Mouse (Mus musculus) liver, postnatal 0 days (tissue): ENCODE results near the gene Mtg2. TPM values are rescaled to one million over a fixed set of nuclear protein-coding genes. Genes with fewer than 3 reads are reported as not detected.

Experiments
- ATAC-seq: fragments of 200-750 bp; cut with Nextera tagmentation; 2 replicates; pipeline ENCODE4 v1.8.0; 2017; ENCODE audit warnings: mild to moderate bottlenecking, moderate library complexity
- DNase-seq: peaks from one replicate; pipeline ENCODE4 v3.0.0-alpha.2; 2016
- H3K27ac ChIP-seq: fragments of 300-500 bp; sonication (generic); 2 replicates; pipeline ENCODE4 v1.5.1; 2014; ENCODE audit warnings: antibody characterized with exemption, moderate library complexity, mild to moderate bottlenecking, low read depth
- H3K27me3 ChIP-seq: fragments of 300-500 bp; sonication (generic); 2 replicates; pipeline ENCODE4 v1.6.1; 2014; ENCODE audit warnings: low read length, control low read depth, mixed read lengths; ENCODE audit not compliant: insufficient read depth
- H3K36me3 ChIP-seq: fragments of 300-500 bp; sonication (generic); replicated peaks from 2 replicates; pipeline ENCODE4 v1.6.1; 2014; ENCODE audit warnings: mild to moderate bottlenecking, control low read depth, low read length, moderate library complexity, mixed read lengths; ENCODE audit not compliant: insufficient read depth
- H3K4me1 ChIP-seq: fragments of 300-500 bp; sonication (generic); 2 replicates; pipeline ENCODE4 v1.6.1; 2014; ENCODE audit warnings: antibody characterized with exemption, mild to moderate bottlenecking, control low read depth; ENCODE audit not compliant: insufficient read depth
- H3K4me2 ChIP-seq: fragments of 300-500 bp; sonication (generic); 2 replicates; pipeline ENCODE4 v1.6.1; 2014; ENCODE audit warnings: low read depth, mild to moderate bottlenecking, low read length, moderate library complexity, mixed read lengths
- H3K4me3 ChIP-seq: fragments of 300-500 bp; sonication (generic); 2 replicates; pipeline ENCODE4 v1.5.1; 2014; ENCODE audit warnings: low read depth, low read length
- H3K9ac ChIP-seq: fragments of 300-500 bp; sonication (generic); replicated peaks from 2 replicates; pipeline ENCODE4 v1.6.1; 2014; ENCODE audit warnings: mild to moderate bottlenecking, moderate library complexity
- H3K9me3 ChIP-seq: fragments of 300-500 bp; sonication (generic); 2 replicates; pipeline ENCODE4 v1.6.1; 2016; ENCODE audit warnings: mild to moderate bottlenecking, control low read depth, low read length, mixed read lengths
- CTCF ChIP-seq: sonication (generic); IDR thresholded peaks from 2 replicates; pipeline ENCODE4 v1.5.1; 2016; ENCODE audit warnings: antibody characterized with exemption, low read depth
- EP300 ChIP-seq: IDR thresholded peaks from 2 replicates; pipeline ENCODE4 v1.6.1; 2016; ENCODE audit warnings: antibody characterized with exemption, low read depth, mild to moderate bottlenecking
- WGBS: fragments of 180-500 bp; shearing (Covaris S2); extraction: QIAGEN DNeasy Blood & Tissue Kit; methylation state at CpG from one replicate; pipeline ENCODE4 v1.1.7; 2014; ENCODE audit not compliant: insufficient replicate concordance; 5-methylcytosine and 5-hydroxymethylcytosine counted together
- polyA plus RNA-seq: library from polyadenylated mRNA; unstranded; fragments of >200 nt; fragmentation: Nextera tagmentation; extraction: Ambion mirVana; gene quantifications from 2 replicates; pipeline ENCODE4 v1.2.1, GENCODE M21; 2015

Mtg2 gene
- polyA plus RNA-seq, 1 experiment from 2014 or later, result 9.8 TPM

DNA sequence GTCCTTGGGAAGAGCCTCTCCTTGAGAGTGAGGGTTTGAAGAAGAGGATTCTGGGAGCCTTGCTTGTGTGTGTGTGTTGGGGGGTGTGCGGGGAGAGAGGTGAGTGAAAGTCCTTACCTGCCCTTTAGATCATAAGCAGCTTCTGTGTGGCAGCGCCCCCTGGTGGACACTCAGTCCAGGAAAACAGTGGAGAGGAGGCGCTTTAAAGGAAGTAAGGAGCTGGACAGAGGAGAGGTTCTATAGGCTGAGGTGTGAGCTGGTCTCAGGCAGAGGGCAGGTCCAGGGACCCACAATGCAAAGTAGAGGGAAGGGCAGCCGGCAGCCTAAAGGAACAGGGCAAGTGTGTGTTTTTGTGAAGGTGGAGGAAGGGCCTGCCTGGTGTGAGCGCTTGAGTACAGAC, 19.4 kb upstream of the Mtg2 start:
- Histone ChIP-seq H3K36me3 (peaks cover 5% of the 10 kb centered on the region), H3K4me3 (no peak overlapping the region), H3K27me3 (no peaks in the 10 kb centered on the region), H3K4me1 (no peaks in the 10 kb centered on the region), H3K9ac (no peak overlapping the region), H3K27ac (no peak overlapping the region), H3K4me2 (no peak overlapping the region), H3K9me3 (no peaks in the 10 kb centered on the region)
- peak; percentile 96 for TF ChIP-seq CTCF
- TF ChIP-seq EP300, result no peak
- DNase-seq, result peak; percentile 87
- WGBS, result 23% methylated on average over 5 of the region's 5 CpGs
- peak; percentile 64 for ATAC-seq

DNA sequence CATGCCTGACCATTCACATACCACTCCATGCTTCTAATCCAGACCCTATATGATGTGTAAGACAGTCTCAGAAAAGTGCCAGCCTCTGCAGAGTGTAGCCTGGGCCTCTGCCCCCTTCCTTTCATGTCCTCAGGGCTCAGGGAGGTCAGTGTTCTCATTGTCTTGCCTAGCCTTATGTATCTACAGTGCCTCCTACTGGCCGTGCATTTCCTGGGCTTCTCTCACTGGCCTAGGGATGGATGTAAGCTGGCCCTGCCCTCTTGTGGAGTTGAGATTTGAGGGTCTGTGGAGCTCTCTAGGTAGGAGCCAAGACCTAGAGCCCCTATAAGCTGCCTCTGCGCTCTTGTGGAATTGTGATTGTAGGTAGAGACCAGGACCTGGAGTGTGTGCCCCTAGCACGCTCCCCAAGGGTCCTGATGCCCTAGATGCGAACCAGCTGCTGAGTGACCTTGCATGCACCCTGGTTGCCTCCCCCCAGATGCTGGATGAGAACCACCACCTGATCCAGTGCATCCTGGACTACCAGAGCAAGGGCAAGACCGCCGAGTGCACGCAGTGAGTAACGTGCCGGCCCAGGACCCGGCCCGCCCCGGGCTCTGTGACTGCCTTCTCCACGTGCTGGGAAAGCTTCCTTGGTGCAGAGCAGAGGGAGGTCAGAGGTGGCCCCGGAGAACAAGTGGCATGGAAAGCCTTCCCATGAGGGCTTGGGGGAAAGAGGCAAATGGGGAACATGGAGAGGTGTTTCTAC, 18.2 kb upstream of the Mtg2 start:
- Histone ChIP-seq H3K36me3 (peaks cover 6% of the 10 kb centered on the region), H3K27me3 (no peaks in the 10 kb centered on the region), H3K4me3 (no peak overlapping the region), H3K27ac (no peak overlapping the region), H3K4me2 (no peak overlapping the region), H3K9me3 (no peaks in the 10 kb centered on the region), H3K4me1 (no peaks in the 10 kb centered on the region), H3K9ac (no peak overlapping the region)
- ATAC-seq, result no peak; the same call in 1 of the 2 replicates
- WGBS, result 88% methylated on average over 14 of the region's 14 CpGs
- TF ChIP-seq CTCF (peak; percentile 61), EP300 (no peak)
- DNase-seq, result no peak

GRCm38 (mm10) chr2:180053001-180053400, 17.4 kb upstream of the Mtg2 start:
- H3K27ac ChIP-seq, result no peak overlapping the region
- no peaks in the 10 kb centered on the region for H3K4me1 ChIP-seq
- no peak overlapping the region for H3K9ac ChIP-seq
- no peaks in the 10 kb centered on the region for H3K27me3 ChIP-seq
- no peak overlapping the region for H3K4me2 ChIP-seq
- no peaks in the 10 kb centered on the region for H3K9me3 ChIP-seq
- DNase-seq (no peak), ATAC-seq (no peak)
- 91% methylated on average over 9 of the region's 9 CpGs for WGBS
- peaks cover 9% of the 10 kb centered on the region for H3K36me3 ChIP-seq
- TF ChIP-seq CTCF, result no peak
- TF ChIP-seq EP300, result no peak
- H3K4me3 ChIP-seq, result no peak overlapping the region

DNA sequence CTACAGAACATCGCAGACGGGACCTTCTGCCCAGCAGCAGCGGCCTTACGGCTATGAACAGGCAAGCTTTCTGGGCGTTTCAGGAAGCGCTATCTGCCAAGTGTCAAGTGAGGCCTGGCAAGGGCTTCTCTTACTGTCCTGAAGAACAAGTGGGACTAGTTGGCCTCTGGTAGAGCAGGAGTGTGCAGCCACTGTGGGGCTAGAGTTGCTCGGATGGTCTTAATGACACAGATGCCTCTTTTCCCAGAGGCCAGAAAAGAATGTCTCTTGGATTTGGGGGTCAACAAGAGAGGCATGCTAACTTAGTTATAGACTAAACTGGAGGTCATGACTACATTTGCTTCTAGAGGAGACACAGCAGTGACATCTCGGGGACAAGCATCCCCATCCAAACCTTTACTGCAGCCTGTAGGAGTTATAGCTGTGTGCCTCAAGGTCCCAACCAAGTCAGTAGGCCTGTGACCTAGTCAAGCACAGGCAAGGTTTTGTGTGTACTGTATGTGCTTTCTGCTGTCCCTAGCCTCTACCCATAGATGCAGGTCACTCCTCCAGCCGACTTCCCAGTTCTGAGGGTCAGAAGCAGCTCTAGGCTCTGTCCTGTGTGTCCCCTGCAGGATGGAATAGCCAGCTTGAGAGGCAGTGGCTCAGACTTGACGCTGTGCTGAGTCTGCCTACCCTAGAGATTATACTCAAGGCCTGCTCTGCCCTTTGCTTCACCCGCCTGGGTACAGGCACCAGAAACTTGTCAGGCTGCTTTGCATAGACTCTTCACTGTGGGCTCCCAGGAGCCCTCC, 6.9 kb upstream of the Mtg2 start:
- WGBS, result 85% methylated on average over 11 of the region's 11 CpGs
- no peak for DNase-seq
- H3K27me3 ChIP-seq, result no peaks in the 10 kb centered on the region
- H3K9ac ChIP-seq, result no peak overlapping the region
- H3K27ac ChIP-seq, result no peak overlapping the region
- H3K9me3 ChIP-seq, result no peaks in the 10 kb centered on the region
- peaks cover 29% of the 10 kb centered on the region for H3K36me3 ChIP-seq
- no peak overlapping the region for H3K4me3 ChIP-seq
- no peak for ATAC-seq
- H3K4me1 ChIP-seq, result no peaks in the 10 kb centered on the region
- no peak overlapping the region for H3K4me2 ChIP-seq
- TF ChIP-seq CTCF (no peak), EP300 (no peak)

DNA sequence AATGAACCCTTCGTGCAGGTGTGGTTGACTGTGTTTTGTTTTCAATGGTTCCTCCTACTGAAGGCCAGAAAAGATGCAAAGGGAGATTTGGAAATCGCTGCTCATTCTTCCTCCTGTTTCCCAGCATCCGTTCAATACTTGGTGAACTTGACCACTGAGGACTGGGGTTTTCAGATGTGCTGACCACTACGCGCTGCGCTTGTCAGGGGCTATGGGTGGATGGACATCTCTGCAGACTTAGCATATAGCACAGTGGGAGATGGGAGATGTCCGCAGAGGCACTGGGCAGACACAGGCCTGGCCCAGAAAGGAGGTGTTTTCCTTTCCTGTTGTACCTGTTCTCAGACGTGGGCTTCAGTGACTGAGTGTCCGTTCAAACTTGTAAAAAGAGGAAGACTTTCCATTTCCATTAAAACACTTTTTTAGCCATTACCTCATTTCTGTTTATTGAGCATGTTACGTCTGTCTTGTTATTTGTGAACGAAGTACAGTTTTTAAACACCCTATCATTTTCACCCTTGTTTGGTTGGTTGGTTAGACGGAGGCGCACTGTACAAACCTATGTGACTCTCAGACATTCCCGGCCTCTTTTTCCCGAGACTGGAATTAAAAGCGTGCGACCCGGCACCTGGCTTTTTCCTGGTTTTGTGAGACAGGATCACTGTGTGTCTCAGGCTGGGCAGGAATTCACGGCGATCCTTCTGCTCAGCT, 463 bp upstream of the Mtg2 start:
- H3K4me1 ChIP-seq, result peaks cover 12% of the 10 kb centered on the region
- H3K9ac ChIP-seq, result peak overlapping the region; percentile 75
- DNase-seq (no peak), ATAC-seq (peak; percentile 68)
- peak overlapping the region; percentile 78 for H3K4me3 ChIP-seq
- no peaks in the 10 kb centered on the region for H3K27me3 ChIP-seq
- H3K9me3 ChIP-seq, result no peaks in the 10 kb centered on the region
- TF ChIP-seq EP300, result no peak
- no peak for TF ChIP-seq CTCF
- peak overlapping the region; percentile 91 for H3K4me2 ChIP-seq
- H3K27ac ChIP-seq, result peak overlapping the region; percentile 74
- 0 out of 2 replicates have a peak, but pooled peaks cover 7% of the 10 kb centered on the region for H3K36me3 ChIP-seq
- WGBS, result 26% methylated on average over 20 of the region's 20 CpGs

DNA sequence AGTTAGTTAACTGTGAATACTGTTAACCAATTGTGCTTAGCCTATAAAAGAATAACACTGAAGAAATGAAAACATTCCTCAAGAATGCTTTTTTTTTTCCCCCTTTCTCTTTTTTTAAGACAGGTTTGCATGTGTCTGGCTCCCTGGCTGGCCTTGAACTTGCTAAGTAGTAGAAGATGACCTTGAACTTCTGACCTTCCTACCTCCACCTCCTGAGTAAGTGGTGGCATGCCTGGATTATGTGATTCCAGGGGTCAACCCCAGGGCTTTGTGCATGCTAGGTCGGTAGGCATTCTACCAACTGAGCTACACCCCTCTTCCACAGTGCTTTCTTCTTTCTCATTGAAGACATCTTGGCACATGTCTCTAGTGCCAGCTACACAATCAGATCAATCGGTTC, 1.3 kb downstream of the Mtg2 start:
- WGBS, result 78% methylated on average over 2 of the region's 2 CpGs
- ATAC-seq (no peak), DNase-seq (no peak)
- H3K9me3 ChIP-seq, result no peaks in the 10 kb centered on the region
- H3K9ac ChIP-seq, result no peak overlapping the region
- H3K4me1 ChIP-seq, result peaks cover 12% of the 10 kb centered on the region
- H3K4me3 ChIP-seq, result no peak overlapping the region
- H3K4me2 ChIP-seq, result no peak overlapping the region
- TF ChIP-seq EP300 (no peak), CTCF (no peak)
- no peaks in the 10 kb centered on the region for H3K27me3 ChIP-seq
- H3K36me3 ChIP-seq, result 0 out of 2 replicates have a peak, but pooled peaks cover 7% of the 10 kb centered on the region
- no peak overlapping the region for H3K27ac ChIP-seq
